Mouse (Mus musculus) lung, embryonic 14.5 days (tissue): ENCODE results near the gene Slc25a47. TPM values are rescaled to one million over a fixed set of nuclear protein-coding genes. Genes with fewer than 3 reads are reported as not detected.

Experiments used
- ATAC-seq: fragments of 200-750 bp; cut with Nextera tagmentation; 2 replicates; pipeline ENCODE4 v1.8.0; 2017; ENCODE audit warnings: mild to moderate bottlenecking, moderate TSS enrichment, moderate library complexity; ENCODE audit not compliant: insufficient read depth
- DNase-seq: peaks from one replicate; pipeline ENCODE4 v3.0.0-alpha.2; 2015
- H3K27ac ChIP-seq: fragments of 300-500 bp; sonication (generic); 2 replicates; pipeline ENCODE4 v1.5.1; 2014; ENCODE audit warnings: low read depth, mild to moderate bottlenecking, moderate library complexity
- H3K27me3 ChIP-seq: fragments of 300-500 bp; sonication (generic); 2 replicates; pipeline ENCODE4 v1.6.1; 2014; ENCODE audit warnings: low read length, control low read depth; ENCODE audit not compliant: insufficient read depth
- H3K36me3 ChIP-seq: fragments of 300-500 bp; sonication (generic); 2 replicates; pipeline ENCODE4 v1.6.1; 2014; ENCODE audit warnings: control low read depth; ENCODE audit not compliant: insufficient read depth
- H3K4me1 ChIP-seq: fragments of 300-500 bp; sonication (generic); 2 replicates; pipeline ENCODE4 v1.6.1; 2014; ENCODE audit warnings: antibody characterized with exemption, control low read depth; ENCODE audit not compliant: insufficient read depth
- H3K4me2 ChIP-seq: fragments of 300-500 bp; sonication (generic); 2 replicates; pipeline ENCODE4 v1.6.1; 2014; ENCODE audit warnings: mild to moderate bottlenecking
- H3K4me3 ChIP-seq: fragments of 300-500 bp; sonication (generic); 2 replicates; pipeline ENCODE4 v1.5.1; 2014; ENCODE audit warnings: low read depth, low read length
- H3K9ac ChIP-seq: fragments of 300-500 bp; sonication (generic); 2 replicates; pipeline ENCODE4 v1.6.1; 2014
- H3K9me3 ChIP-seq: fragments of 300-500 bp; sonication (generic); 2 replicates; pipeline ENCODE4 v1.6.1; 2016; ENCODE audit warnings: low read depth, low read length, control low read depth
- CTCF ChIP-seq: IDR thresholded peaks from 2 replicates; pipeline ENCODE4 v1.5.1; 2016; ENCODE audit warnings: antibody characterized with exemption, low read depth
- WGBS: fragments of 180-500 bp; shearing (Covaris S2); extraction: QIAGEN DNeasy Blood & Tissue Kit; methylation state at CpG from one replicate; pipeline ENCODE4 v1.1.7; 2014; 5-methylcytosine and 5-hydroxymethylcytosine counted together
- polyA plus RNA-seq: library from polyadenylated mRNA; unstranded; fragments of >200 nt; fragmentation: Nextera tagmentation; extraction: Ambion mirVana; gene quantifications from 2 replicates; pipeline ENCODE4 v1.2.1, GENCODE M21; 2014

Gene Slc25a47
- polyA plus RNA-seq, 1 experiment from 2014 or later, result 11.9 TPM

DNA sequence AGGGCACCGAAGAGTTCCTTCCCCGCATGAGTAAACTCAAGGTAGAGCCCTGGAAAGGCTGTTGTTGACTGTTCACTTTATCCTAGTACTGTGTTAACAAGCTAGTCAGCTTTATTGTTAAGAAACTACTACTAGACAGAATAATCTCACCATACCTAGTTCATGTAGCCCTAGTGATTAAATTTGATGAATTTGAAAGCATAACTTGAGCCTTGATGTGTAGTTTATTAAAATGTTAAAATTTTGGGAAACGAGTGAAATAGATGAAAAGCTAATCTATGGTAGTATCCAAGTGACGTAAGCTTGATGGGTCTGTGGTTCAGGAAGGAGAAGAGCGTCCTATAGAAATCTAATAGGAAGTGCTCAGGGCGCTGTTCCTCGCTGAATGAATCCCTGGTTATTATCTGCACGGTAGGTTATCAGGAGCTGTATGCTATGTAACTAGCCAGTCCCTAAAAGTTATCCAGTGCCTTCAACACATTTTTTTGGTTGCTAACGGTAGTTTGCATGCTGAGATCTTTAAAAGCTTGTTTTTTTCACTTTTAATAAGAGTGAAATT lies 40.8 kb upstream of the Slc25a47 start:
- Histone ChIP-seq H3K27ac (peak overlapping the region; percentile 98), H3K36me3 (0 out of 2 replicates have a peak, but pooled peaks cover 7% of the 10 kb centered on the region), H3K4me2 (peak overlapping the region; percentile 90), H3K4me3 (peak overlapping the region; percentile 99), H3K27me3 (no peaks in the 10 kb centered on the region), H3K4me1 (peaks cover 12% of the 10 kb centered on the region; the same call in 1 of the 2 replicates), H3K9ac (peak overlapping the region; percentile 92), H3K9me3 (no peaks in the 10 kb centered on the region)
- DNase-seq, result peak; percentile 31
- 6% methylated on average over 9 of the region's 9 CpGs for WGBS
- no peak for TF ChIP-seq CTCF
- ATAC-seq, result no peak

DNA sequence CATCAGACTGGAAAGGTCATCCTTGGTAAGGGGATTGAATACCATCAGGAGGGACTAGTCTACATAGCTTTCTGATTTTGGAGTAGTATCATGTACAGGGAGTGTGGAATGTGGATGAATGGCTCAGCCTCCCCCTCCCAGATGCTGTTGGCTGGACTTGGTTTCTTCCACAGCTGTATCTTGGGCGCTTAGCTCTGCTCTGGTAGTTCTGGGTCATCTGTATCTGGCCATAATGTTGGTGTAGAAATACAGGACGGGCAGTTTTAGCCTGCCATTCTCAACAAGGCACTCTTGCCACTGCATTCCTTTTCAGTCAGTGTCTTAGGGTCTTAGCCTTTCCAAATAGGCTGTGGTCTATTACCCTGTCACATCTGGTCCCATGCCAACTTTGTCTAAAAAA lies 34.2 kb upstream of the Slc25a47 start:
- Histone ChIP-seq H3K4me1 (peaks cover 6% of the 10 kb centered on the region), H3K4me3 (no peak overlapping the region), H3K4me2 (no peak overlapping the region), H3K9ac (no peak overlapping the region), H3K27me3 (no peaks in the 10 kb centered on the region), H3K9me3 (no peaks in the 10 kb centered on the region), H3K36me3 (0 out of 2 replicates have a peak, but pooled peaks cover 12% of the 10 kb centered on the region), H3K27ac (no peak overlapping the region)
- no peak for TF ChIP-seq CTCF
- WGBS, result 77% methylated on average over 2 of the region's 2 CpGs
- ATAC-seq (no peak), DNase-seq (peak; percentile 29)

DNA sequence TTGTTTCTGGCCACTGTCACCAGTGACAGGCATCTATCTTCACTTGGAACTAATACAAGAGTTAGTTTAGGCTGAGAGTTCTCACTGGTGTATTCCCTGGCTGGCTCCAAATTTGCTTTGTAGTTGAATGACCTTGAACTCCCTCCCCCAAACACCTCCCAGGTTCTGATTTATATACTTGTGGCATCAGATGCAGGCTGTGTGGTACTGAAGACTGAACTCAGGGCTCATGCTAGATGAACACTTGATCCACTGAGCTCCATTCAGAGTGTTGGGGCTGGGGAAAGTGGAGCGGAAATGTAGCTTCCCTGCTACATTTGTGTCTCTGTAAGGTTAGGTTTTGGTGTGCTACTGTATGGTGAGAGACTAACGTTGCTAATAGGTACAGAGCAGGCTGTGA lies 31.5 kb upstream of the Slc25a47 start:
- Histone ChIP-seq H3K4me3 (no peak overlapping the region), H3K4me1 (peaks cover 5% of the 10 kb centered on the region), H3K9me3 (no peaks in the 10 kb centered on the region), H3K36me3 (peaks cover 27% of the 10 kb centered on the region), H3K9ac (no peak overlapping the region), H3K27ac (no peak overlapping the region), H3K27me3 (no peaks in the 10 kb centered on the region), H3K4me2 (no peak overlapping the region)
- WGBS, result 82% methylated on average over 2 of the region's 2 CpGs
- no peak for DNase-seq
- no peak for ATAC-seq
- TF ChIP-seq CTCF, result no peak

DNA sequence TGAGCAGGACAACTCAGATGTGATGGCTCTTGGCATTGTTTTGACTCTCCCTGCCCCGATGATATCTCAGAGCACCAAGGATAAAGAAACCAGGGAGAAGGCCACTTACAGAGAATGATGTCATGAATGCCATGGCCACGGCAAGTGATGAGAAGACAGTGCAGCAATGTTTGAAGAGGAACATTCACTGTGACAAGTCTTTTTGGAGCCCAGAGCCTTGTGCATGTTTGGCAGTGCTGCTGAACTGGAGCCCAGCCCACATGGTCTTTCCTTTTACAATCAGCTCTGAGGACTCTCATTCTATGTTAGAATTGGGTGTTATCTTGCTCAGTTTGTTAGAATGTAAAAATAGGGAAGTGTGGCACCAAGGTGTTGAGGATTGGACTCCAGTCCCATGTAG lies 27.4 kb upstream of the Slc25a47 start:
- Histone ChIP-seq H3K27me3 (no peaks in the 10 kb centered on the region), H3K36me3 (peaks cover 36% of the 10 kb centered on the region), H3K9me3 (no peaks in the 10 kb centered on the region), H3K27ac (no peak overlapping the region), H3K4me2 (no peak overlapping the region), H3K4me3 (no peak overlapping the region), H3K9ac (no peak overlapping the region), H3K4me1 (no peaks in the 10 kb centered on the region)
- 80% methylated on average over 2 of the region's 2 CpGs for whole genome bisulfite sequencing
- DNase-seq (no peak), ATAC-seq (no peak)
- TF ChIP-seq CTCF, result no peak

DNA sequence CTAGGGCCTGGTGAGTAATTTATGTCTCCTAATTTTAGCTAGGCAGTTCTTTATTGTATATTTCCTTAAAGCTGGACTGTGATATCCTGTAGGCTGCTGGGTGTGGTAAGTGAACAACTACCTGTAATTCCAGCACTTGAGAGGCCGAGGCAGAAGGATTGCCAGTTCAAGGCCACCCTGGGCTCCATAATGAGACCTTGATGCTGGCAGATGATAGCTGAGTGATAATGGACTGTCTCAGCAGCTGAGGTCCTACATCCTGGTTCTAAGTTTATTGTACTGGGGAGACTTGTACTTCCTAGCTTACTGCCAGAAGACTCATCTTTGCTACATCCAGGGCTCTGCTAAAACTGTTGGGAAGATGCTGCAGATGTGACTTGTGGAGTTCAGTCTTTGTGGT lies 26.1 kb upstream of the Slc25a47 start:
- ATAC-seq, result no peak
- no peak for TF ChIP-seq CTCF
- H3K4me3 ChIP-seq, result no peak overlapping the region
- WGBS, result 72% methylated on average over 1 of the region's 1 CpGs
- H3K4me1 ChIP-seq, result no peaks in the 10 kb centered on the region
- H3K36me3 ChIP-seq, result peaks cover 49% of the 10 kb centered on the region
- no peaks in the 10 kb centered on the region for H3K27me3 ChIP-seq
- no peak overlapping the region for H3K9ac ChIP-seq
- DNase-seq, result no peak
- H3K4me2 ChIP-seq, result no peak overlapping the region
- no peak overlapping the region for H3K27ac ChIP-seq
- no peaks in the 10 kb centered on the region for H3K9me3 ChIP-seq

DNA sequence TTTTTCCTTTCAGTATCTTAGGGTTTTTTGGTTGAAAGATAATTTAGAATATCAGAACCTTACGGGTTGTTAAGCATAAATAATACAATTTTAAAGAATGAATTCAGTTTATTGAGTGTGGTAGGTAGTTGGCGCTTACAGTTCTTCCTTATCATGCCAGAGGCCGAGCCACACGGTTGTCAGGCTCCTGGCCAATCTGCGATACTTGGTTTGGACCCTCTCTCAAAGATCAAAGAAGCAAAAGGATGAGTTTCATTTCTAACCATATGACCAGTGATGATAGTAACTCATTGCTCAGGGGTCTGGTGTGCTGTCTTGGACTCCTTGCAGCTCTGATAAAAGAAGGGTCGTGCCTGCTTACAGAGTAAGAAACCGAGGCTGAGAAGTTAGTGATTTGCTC lies 25.5 kb upstream of the Slc25a47 start:
- ATAC-seq, result no peak
- Histone ChIP-seq H3K36me3 (peaks cover 54% of the 10 kb centered on the region), H3K4me2 (no peak overlapping the region), H3K9me3 (no peaks in the 10 kb centered on the region), H3K4me1 (no peaks in the 10 kb centered on the region), H3K4me3 (no peak overlapping the region), H3K27ac (no peak overlapping the region), H3K27me3 (no peaks in the 10 kb centered on the region), H3K9ac (no peak overlapping the region)
- no peak for TF ChIP-seq CTCF
- no peak for DNase-seq
- 70% methylated on average over 7 of the region's 7 CpGs for WGBS

DNA sequence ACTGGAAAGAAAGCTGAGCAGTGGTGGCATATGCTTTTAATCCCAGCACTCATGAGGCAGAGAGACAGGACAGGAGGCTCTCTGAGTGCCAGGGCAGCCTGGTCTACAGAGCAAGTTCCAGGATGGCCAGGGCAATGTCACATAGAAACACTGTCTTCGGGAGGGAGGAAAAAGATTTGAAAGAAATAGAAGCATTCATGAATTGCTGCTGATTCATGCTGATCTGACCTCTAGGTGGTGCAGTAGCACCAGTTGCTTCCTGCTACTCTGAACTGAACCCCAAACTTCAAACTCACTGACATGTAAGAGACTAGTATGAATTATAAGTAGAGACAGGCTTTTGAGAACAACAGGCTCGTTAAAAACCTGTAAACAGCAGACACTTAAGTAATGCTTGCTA lies 24.7 kb upstream of the Slc25a47 start:
- DNase-seq, result peak; percentile 66
- WGBS, result 45% methylated on average over 2 of the region's 2 CpGs

More for the DNA sequence above, 24.7 kb upstream of the Slc25a47 start:
- Histone ChIP-seq H3K36me3 (peaks cover 59% of the 10 kb centered on the region), H3K4me2 (no peak overlapping the region), H3K9me3 (no peaks in the 10 kb centered on the region), H3K4me3 (no peak overlapping the region), H3K4me1 (no peaks in the 10 kb centered on the region), H3K27ac (no peak overlapping the region), H3K9ac (no peak overlapping the region), H3K27me3 (no peaks in the 10 kb centered on the region)
- peak; percentile 61 for TF ChIP-seq CTCF
- no peak for ATAC-seq
